Mouse (Mus musculus): ENCODE results near the gene Gm43638. TPM values are rescaled to one million over a fixed set of nuclear protein-coding genes. Genes with fewer than 3 reads are reported as not detected.

Gene Gm43638
- not detected for polyA plus RNA-seq (2014; fragmentation: Illumina TruSeq; extraction: RNeasy Lipid Tissue Mini Kit (QIAGEN cat#74804); ENCODE audit: low read depth, low replicate concordance)

DNA sequence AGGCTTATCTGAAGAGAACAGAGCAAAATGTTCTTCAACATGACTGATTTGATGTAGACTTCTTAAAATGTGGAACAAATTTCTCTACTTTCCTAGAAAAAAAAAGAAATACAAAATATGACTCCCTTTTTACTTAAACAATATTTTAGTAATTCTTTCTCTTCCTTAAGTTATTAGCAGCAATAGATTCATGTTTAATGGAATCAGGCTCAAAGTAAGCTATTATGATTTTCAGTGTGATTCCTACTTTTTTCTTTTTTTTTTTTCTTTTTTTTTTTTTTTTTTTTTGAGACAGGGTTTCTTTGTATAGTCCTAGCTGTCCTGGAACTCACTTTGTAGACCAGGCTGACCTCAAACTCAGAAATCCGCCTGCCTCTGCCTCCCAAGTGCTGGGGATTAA is at the start of gene Gm43638:
Gene Gm43638 (minus strand): TSS at position 101 of the 400 bp plus-strand sequence.

DNA sequence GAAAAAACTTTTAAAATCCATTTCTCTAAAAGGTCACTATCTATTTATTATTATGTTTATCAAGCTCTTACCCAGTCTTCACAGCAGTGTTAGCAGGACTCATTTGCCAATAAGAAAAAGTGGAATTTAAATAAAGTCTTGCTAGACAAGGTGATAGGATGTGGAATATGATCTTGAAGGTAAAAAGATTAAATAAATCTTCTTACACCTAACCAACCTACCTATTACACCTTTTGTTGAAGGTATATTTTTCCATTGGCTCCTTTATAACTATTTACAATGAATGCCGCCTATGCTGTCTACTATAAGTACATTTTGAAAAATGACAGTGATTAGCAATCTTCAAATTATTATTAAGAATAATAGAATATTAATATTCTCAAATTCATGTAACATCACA is 4.2 kb upstream of the Gm43638 start, which contains the start of gene Ugt2a1:
Gene Ugt2a1 (minus strand): TSS at position 101 of the 400 bp plus-strand sequence.

DNA sequence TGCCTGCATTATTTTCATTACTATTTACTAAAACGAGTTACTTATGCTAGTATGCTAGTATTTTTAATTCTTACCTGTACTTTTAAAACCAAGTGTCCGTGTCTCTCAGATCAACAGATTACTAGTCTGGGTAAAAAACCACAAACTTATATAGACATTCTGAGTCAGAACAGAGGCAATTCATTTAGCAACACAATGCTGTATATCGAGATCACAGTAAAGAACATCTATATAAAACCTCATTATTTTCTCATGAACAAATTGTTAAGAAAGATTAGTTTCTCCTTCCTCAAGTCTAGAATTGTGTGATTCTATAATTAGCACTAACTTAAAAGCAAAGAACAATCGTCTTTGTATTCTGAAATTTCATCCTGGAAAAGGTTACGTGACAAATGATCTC is 4.4 kb downstream of the Gm43638 start, which contains the start of gene Ugt2a2:
Gene Ugt2a2 (minus strand): TSS at position 101 of the 400 bp plus-strand sequence.

GRCm38 (mm10) chr5:87424041-87424440 is 62.6 kb downstream of the Gm43638 start, which contains the start of gene Ugt2b38:
Gene Ugt2b38, minus strand, starts transcription at chr5:87424203.

Other genes starting within 250 kb of the Gm43638 start
- not detected for gene Ugt2b37, start 232.0 kb downstream of the Gm43638 start, polyA plus RNA-seq (2014; fragmentation: Illumina TruSeq; extraction: RNeasy Lipid Tissue Mini Kit (QIAGEN cat#74804); ENCODE audit: low read depth, low replicate concordance)
- not detected for gene Ugt2a3, start 149.6 kb downstream of the Gm43638 start, polyA plus RNA-seq (2014; fragmentation: Illumina TruSeq; extraction: RNeasy Lipid Tissue Mini Kit (QIAGEN cat#74804); ENCODE audit: low read depth, low replicate concordance)
- gene Ugt2b38, start 62.6 kb downstream of the Gm43638 start, polyA plus RNA-seq (2014; fragmentation: Illumina TruSeq; extraction: RNeasy Lipid Tissue Mini Kit (QIAGEN cat#74804); ENCODE audit: low read depth, low replicate concordance), result not detected
- not detected for gene Ugt2a2, start 4.5 kb downstream of the Gm43638 start, polyA plus RNA-seq (2014; fragmentation: Illumina TruSeq; extraction: RNeasy Lipid Tissue Mini Kit (QIAGEN cat#74804); ENCODE audit: low read depth, low replicate concordance)
- 0.16 TPM for gene Ugt2a1, start 4.1 kb upstream of the Gm43638 start, polyA plus RNA-seq (2014; fragmentation: Illumina TruSeq; extraction: RNeasy Lipid Tissue Mini Kit (QIAGEN cat#74804); ENCODE audit: low read depth, low replicate concordance)
- gene Sult1b1, start 51.4 kb upstream of the Gm43638 start, polyA plus RNA-seq (2014; fragmentation: Illumina TruSeq; extraction: RNeasy Lipid Tissue Mini Kit (QIAGEN cat#74804); ENCODE audit: low read depth, low replicate concordance), result 1,525 TPM
- 1,435 TPM for gene Sult1d1, start 82.2 kb upstream of the Gm43638 start, polyA plus RNA-seq (2014; fragmentation: Illumina TruSeq; extraction: RNeasy Lipid Tissue Mini Kit (QIAGEN cat#74804); ENCODE audit: low read depth, low replicate concordance)
- gene Sult1e1, start 104.8 kb upstream of the Gm43638 start, polyA plus RNA-seq (2014; fragmentation: Illumina TruSeq; extraction: RNeasy Lipid Tissue Mini Kit (QIAGEN cat#74804); ENCODE audit: low read depth, low replicate concordance), result not detected
- not detected for gene Csn1s1, start 179.4 kb upstream of the Gm43638 start, polyA plus RNA-seq (2014; fragmentation: Illumina TruSeq; extraction: RNeasy Lipid Tissue Mini Kit (QIAGEN cat#74804); ENCODE audit: low read depth, low replicate concordance)
- gene Csn2, start 212.8 kb upstream of the Gm43638 start, polyA plus RNA-seq (2014; fragmentation: Illumina TruSeq; extraction: RNeasy Lipid Tissue Mini Kit (QIAGEN cat#74804); ENCODE audit: low read depth, low replicate concordance), result not detected